Mouse (Mus musculus): ENCODE measurements at regions not wholly inside any gene's neighbourhood (a gene's known extent, or its start where the extent isn't known, plus 50 kb on each side); places are given as distances from the start of the nearest gene placed in this dataset.

- Histone ChIP-seq H3K36me3 (ENCODE audit: control insufficient read depth, insufficient read depth, low read length, poor library complexity, severe bottlenecking) (no peaks in the 10 kb centered on the region), H3K9ac (ENCODE audit: insufficient read depth, low read depth, low read length, poor library complexity, severe bottlenecking) (no peak overlapping the region), H3K4me1 (ENCODE audit: control insufficient read depth in 2 of 2, insufficient read depth in 2 of 2, low read length in 2 of 2, poor library complexity in 1 of 2) (peaks cover 0 to 2% of the 10 kb centered on the region in 2 experiments; a peak in 1 of 4 replicates), H3K9me3 (ENCODE audit: control insufficient read depth, insufficient read depth, low read depth, low read length) (no peaks in the 10 kb centered on the region), H3K27ac (ENCODE audit: insufficient read depth, low read depth, low read length, poor library complexity, severe bottlenecking) (no peak overlapping the region), H3K4me3 (ENCODE audit: insufficient read depth in 1 of 2, low read depth in 1 of 2, low read length in 2 of 2, poor library complexity in 1 of 2, severe bottlenecking in 1 of 2) (no peak overlapping the region)
- in situ Hi-C loops (cut with MboI; ENCODE audit: low sequenced_read_pairs in 2 of 2, unreplicated experiment in 2 of 2) = loop anchor here in 1 of 2 experiments (25.0 kb wide), 1 partner anchor 827 kb away; the partner anchor contains the start of gene Jag1
- DNase-seq (ENCODE audit: low read depth, low spot score) = no peak
- TF ChIP-seq ZNF384 (IDR thresholded peaks at IDR 0.05; ENCODE audit: low read depth, low read length) (no peak), HCFC1 (IDR thresholded peaks at IDR 0.05; ENCODE audit: borderline replicate concordance, insufficient read depth, low read length) (no peak), ZC3H11A (IDR thresholded peaks at IDR 0.05; ENCODE audit: borderline replicate concordance, low read depth, low read length) (no peak), MAFK (IDR thresholded peaks at IDR 0.05; ENCODE audit: insufficient read depth, low read depth, low read length) (no peak), CHD2 (IDR thresholded peaks at IDR 0.05; ENCODE audit: low read depth, low read length) (no peak)
These were observed 317.4 kb upstream of the Btbd3 start for GRCm38 (mm10) chr2:137938831-137939480.

- Histone ChIP-seq H3K27ac (ENCODE audit: insufficient read depth, low read depth, low read length, poor library complexity, severe bottlenecking) (no peak overlapping the region), H3K4me1 (ENCODE audit: control insufficient read depth in 2 of 2, insufficient read depth in 2 of 2, low read length in 2 of 2, poor library complexity in 1 of 2) (peaks cover 0 to 2% of the 10 kb centered on the region in 2 experiments; a peak in 1 of 4 replicates), H3K4me3 (ENCODE audit: insufficient read depth in 1 of 2, low read depth in 1 of 2, low read length in 2 of 2, poor library complexity in 1 of 2, severe bottlenecking in 1 of 2) (no peak overlapping the region), H3K9me3 (ENCODE audit: control insufficient read depth, insufficient read depth, low read depth, low read length) (no peaks in the 10 kb centered on the region), H3K9ac (ENCODE audit: insufficient read depth, low read depth, low read length, poor library complexity, severe bottlenecking) (no peak overlapping the region), H3K36me3 (ENCODE audit: control insufficient read depth, insufficient read depth, low read length, poor library complexity, severe bottlenecking) (no peaks in the 10 kb centered on the region)
- in situ Hi-C loops (cut with MboI; ENCODE audit: low sequenced_read_pairs in 2 of 2, unreplicated experiment in 2 of 2) = loop anchor here in 1 of 2 experiments (25.0 kb wide), 1 partner anchor 824 kb away; the partner anchor contains the start of gene Jag1
- TF ChIP-seq HCFC1 (IDR thresholded peaks at IDR 0.05; ENCODE audit: borderline replicate concordance, insufficient read depth, low read length) = no peak
- no peak for TF ChIP-seq MAFK (IDR thresholded peaks at IDR 0.05; ENCODE audit: insufficient read depth, low read depth, low read length)
- no peak for TF ChIP-seq CHD2 (IDR thresholded peaks at IDR 0.05; ENCODE audit: low read depth, low read length)
- no peak for TF ChIP-seq ZNF384 (IDR thresholded peaks at IDR 0.05; ENCODE audit: low read depth, low read length)
- TF ChIP-seq ZC3H11A (IDR thresholded peaks at IDR 0.05; ENCODE audit: borderline replicate concordance, low read depth, low read length) = no peak
- DNase-seq (ENCODE audit: low read depth, low spot score) = no peak
These were observed 319.8 kb upstream of the Btbd3 start for GRCm38 (mm10) chr2:137936613-137937012.

GRCm38 (mm10) chr2:137932931-137933330 is 323.4 kb upstream of the Btbd3 start:
- Histone ChIP-seq H3K4me3 (ENCODE audit: insufficient read depth in 1 of 2, low read depth in 1 of 2, low read length in 2 of 2, poor library complexity in 1 of 2, severe bottlenecking in 1 of 2) (no peak overlapping the region), H3K36me3 (ENCODE audit: control insufficient read depth, insufficient read depth, low read length, poor library complexity, severe bottlenecking) (no peaks in the 10 kb centered on the region), H3K9me3 (ENCODE audit: control insufficient read depth, insufficient read depth, low read depth, low read length) (no peaks in the 10 kb centered on the region), H3K9ac (ENCODE audit: insufficient read depth, low read depth, low read length, poor library complexity, severe bottlenecking) (no peak overlapping the region), H3K4me1 (ENCODE audit: control insufficient read depth in 2 of 2, insufficient read depth in 2 of 2, low read length in 2 of 2, poor library complexity in 1 of 2) (no peaks in the 10 kb centered on the region), H3K27ac (ENCODE audit: insufficient read depth, low read depth, low read length, poor library complexity, severe bottlenecking) (no peak overlapping the region)
- TF ChIP-seq MAFK (IDR thresholded peaks at IDR 0.05; ENCODE audit: insufficient read depth, low read depth, low read length) (no peak), HCFC1 (IDR thresholded peaks at IDR 0.05; ENCODE audit: borderline replicate concordance, insufficient read depth, low read length) (no peak)
- DNase-seq (ENCODE audit: low read depth, low spot score) = no peak
- in situ Hi-C loops (cut with MboI; ENCODE audit: low sequenced_read_pairs in 2 of 2, unreplicated experiment in 2 of 2) = loop anchor here in 1 of 2 experiments (25.0 kb wide), 1 partner anchor 821 kb away; the partner anchor contains the start of gene Jag1

- H3K9me3 ChIP-seq (ENCODE audit: control insufficient read depth, insufficient read depth, low read depth, low read length) = no peaks in the 10 kb centered on the region
- no peaks in the 10 kb centered on the region for H3K4me1 ChIP-seq (ENCODE audit: control insufficient read depth in 2 of 2, insufficient read depth in 2 of 2, low read length in 2 of 2, poor library complexity in 1 of 2)
- no peak overlapping the region for H3K27ac ChIP-seq (ENCODE audit: insufficient read depth, low read depth, low read length, poor library complexity, severe bottlenecking)
- DNase-seq (ENCODE audit: low read depth, low spot score) = no peak
- no peaks in the 10 kb centered on the region for H3K36me3 ChIP-seq (ENCODE audit: control insufficient read depth, insufficient read depth, low read length, poor library complexity, severe bottlenecking)
- no peak overlapping the region for H3K4me3 ChIP-seq (ENCODE audit: insufficient read depth in 1 of 2, low read depth in 1 of 2, low read length in 2 of 2, poor library complexity in 1 of 2, severe bottlenecking in 1 of 2)
- no peak for TF ChIP-seq MAFK (IDR thresholded peaks at IDR 0.05; ENCODE audit: insufficient read depth, low read depth, low read length)
- no peak for TF ChIP-seq ZNF384 (IDR thresholded peaks at IDR 0.05; ENCODE audit: low read depth, low read length)
- TF ChIP-seq CHD2 (IDR thresholded peaks at IDR 0.05; ENCODE audit: low read depth, low read length) = no peak
- TF ChIP-seq ZC3H11A (IDR thresholded peaks at IDR 0.05; ENCODE audit: borderline replicate concordance, low read depth, low read length) = no peak
- no peak for TF ChIP-seq HCFC1 (IDR thresholded peaks at IDR 0.05; ENCODE audit: borderline replicate concordance, insufficient read depth, low read length)
- in situ Hi-C loops (cut with MboI; ENCODE audit: low sequenced_read_pairs in 2 of 2, unreplicated experiment in 2 of 2) = loop anchor here in 1 of 2 experiments (25.0 kb wide), 1 partner anchor 820 kb away; the partner anchor contains the start of gene Jag1
- no peak overlapping the region for H3K9ac ChIP-seq (ENCODE audit: insufficient read depth, low read depth, low read length, poor library complexity, severe bottlenecking)
These were observed 323.9 kb upstream of the Btbd3 start for GRCm38 (mm10) chr2:137932488-137932887.

All from ES-E14 (cell line).